Mouse (Mus musculus): ENCODE results near the gene Tcp11l1.
A peak's percentile ranks its signal among the peaks of the same experiment; 100 is the strongest.

The Tcp11l1 gene

GRCm38 (mm10) chr2:104711585-104712485, at the start of gene Tcp11l1:
Gene Tcp11l1 (minus strand): TSS chr2:104712169.
- peak; percentile 66 for DNase-seq

DNA sequence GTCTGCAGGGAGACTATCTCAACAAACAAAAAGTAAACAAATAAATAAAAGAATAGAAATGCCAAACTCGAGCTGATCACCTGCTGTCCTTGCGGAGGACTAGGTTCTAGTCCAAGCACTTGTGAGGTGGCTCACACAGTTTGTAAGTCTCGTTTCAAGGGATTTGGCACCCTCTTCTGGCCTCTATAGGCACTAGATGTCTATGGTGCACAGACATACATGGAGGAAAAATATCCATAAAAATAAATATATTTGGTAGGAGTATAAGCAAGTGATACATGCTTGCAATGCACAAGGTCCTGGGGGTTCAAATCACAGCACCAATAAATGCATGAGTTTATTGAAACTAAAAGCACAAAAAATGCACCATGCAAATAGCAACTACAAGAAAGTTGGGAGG, 38.6 kb upstream of the Tcp11l1 start:
- DNase-seq, result no peak

DNA sequence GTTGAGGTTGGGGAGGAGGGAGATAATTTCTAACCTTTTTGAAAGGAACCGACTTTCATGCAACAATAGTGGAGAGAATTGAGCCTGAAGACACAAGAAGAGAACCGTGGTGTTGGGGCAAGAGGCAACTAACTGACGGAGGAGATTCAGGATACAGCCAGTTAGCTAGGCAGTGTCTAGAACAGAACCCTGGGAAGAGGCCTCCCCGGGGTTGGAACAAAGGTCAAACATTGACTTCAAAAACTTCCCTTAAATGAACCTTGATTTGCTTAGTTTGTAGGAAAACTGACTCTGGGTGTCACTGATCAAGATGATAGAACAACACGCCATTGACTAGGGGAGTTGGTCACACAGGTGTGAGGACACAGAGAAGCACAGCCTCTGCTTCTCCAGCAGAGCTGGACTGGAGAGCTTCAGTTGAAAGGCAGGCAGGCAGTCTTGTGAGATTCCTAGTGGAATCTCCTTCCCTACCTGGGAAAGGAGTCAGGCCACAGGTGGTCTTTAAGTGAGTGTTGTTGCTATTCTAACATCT, 36.7 kb upstream of the Tcp11l1 start:
- DNase-seq, result no peak

DNA sequence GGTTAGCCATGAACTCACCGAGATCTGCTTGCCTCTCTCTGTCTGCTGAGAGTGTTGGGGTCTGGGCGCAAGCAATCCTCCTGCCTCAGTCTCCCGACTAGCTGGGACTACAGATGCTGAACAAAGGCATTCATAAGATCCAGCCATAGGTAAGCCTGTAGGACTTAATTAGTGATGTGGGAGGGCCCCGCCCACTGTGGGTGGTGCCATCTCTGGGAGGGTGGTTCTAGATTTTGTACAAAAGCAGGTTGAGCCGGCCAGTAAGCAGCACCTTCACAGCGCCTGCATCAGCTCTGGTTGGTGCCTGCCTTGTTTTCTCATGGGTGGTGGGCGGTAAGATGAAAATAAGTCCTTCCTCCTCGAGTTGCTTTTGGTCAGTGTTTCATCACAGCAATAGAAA, 34.3 kb upstream of the Tcp11l1 start:
- no peak for DNase-seq

DNA sequence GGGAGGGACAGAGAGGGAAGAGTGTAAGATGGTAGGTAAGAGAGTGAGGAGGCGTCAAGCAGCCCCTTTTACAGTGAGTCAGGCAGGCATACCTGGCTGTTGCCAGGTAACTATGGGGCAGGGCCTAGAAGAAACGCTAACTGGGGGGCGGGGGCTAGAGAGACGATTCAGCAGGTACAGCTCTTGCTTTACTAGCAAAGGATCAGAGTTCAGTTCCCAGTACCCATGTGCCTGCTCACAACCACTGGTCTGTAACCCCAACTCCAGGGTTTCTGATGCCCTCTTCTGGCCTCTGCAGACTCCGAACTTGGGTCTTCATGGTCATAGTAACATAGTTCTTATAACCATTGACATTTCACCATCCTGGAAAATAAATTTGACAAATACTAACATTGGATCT, 32.0 kb upstream of the Tcp11l1 start:
- no peak for DNase-seq

DNA sequence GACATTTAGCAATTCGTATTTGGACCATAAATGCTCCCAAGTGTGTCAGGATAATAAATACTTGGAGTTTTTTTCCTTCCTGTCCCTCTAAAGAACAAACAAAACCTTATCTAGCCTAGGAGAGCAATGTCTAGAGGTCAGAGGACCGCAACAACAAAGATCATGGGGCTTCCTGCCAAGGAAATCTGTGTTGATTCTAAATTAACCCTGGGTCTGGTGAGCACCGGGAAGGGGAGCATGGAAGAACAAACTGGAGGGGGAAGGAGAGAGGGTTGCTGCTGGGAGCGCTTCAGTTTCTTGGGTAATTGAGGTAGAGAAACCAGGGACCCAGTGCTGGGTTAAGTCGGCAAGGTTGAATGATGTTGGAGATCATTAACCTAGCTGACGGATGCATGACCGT, 31.2 kb upstream of the Tcp11l1 start:
- no peak for DNase-seq

GRCm38 (mm10) chr2:104742741-104743064, 30.7 kb upstream of the Tcp11l1 start, which contains the start of gene Depdc7:
Gene Depdc7 (minus strand): TSS chr2:104742878.
- DNase-seq, result peak; percentile 79

- DNase-seq, result no peak
These were observed 30.1 kb upstream of the Tcp11l1 start for GRCm38 (mm10) chr2:104741896-104742740.

DNA sequence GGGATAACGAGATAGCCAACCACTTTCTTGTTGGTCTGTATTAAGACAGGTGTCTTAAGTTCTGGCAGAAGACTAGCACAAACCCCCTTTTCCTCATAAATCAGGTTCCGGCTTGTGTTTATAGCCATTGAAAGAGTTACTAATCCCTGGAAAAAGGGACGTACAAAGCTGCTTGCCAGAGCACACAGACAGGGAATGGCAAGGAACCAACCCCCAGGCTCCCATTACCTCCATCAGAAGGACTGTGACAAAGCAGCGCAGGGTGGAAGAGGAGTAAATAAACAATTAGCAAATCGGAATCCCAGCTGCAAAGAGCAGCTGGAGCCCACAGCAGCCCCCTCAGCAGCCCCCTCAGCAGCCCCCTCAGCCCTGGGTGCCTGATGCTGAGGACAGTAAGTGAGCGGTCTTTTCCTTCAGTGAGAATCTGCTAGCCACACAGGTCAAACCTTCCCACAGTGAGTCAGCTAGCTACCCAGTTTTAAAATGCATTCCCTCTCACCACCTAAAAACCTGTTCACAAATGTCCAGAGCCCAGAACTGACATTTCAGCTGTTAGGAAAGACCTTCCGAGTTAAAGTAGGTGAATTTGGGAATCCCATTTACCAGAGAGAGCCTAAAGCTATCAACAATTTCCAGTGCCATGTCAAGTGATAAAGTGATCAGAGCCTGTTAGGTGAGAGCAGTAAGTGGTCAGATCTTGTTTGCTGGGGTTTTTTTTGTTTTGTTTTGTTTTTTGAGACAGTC, 29.2 kb upstream of the Tcp11l1 start:
- DNase-seq, result no peak

DNA sequence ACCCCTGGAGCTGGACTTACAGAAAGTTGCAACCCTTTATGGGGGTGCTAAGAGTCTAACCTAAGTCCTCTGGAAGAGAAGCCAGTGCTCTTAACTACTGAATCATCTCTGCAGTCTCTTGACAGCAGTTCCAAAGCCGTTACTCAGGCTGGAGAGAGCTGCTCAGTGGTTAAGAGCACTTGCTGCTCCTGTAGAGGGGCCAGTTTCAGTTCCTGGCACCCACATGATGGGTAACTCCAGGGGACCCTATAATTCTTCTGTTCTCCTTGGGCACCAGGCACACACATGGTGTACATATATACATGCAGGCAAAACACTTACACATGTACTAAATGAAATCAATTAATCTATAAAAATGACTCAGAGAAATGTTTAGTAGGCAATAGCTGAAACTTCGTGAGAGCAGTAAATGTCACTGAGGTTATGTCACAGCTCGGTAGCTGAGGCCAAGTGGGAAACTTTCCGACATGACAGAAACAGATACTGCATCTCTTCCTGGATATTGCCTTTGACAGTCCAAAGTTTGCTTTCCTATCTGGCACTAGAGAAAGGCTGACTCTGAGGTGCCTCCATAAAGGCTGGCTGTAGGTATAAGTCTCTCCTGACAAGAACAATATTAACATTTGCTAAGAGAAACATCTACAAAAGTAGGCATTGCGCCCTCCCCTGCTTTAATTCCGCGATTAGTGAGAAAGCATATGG, 28.4 kb upstream of the Tcp11l1 start:
- no peak for DNase-seq

DNA sequence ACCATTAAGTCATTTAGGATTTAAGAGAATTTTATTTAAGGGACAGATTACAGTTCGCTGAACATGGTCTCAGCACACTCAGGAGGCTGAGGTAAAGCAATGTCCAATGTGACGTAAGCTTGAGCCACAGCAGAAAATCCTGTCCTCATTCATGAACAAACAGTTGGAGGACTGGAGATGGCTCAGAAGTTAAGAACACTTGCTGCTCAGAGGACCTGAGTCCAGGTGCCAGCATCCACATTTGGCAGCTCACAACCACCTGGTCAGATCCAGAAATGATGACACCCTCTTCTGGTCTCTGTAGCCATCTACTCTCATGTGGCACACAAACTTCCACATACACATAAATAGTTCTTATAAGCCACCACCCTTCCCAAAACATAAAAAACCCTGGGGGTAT, 27.7 kb upstream of the Tcp11l1 start:
- DNase-seq, result no peak

GRCm38 (mm10) chr2:104736241-104736640, 24.3 kb upstream of the Tcp11l1 start:
- DNase-seq, result no peak

- DNase-seq, result no peak
These were observed 20.7 kb upstream of the Tcp11l1 start for GRCm38 (mm10) chr2:104732562-104733256.

- no peak for DNase-seq
These were observed 20.1 kb upstream of the Tcp11l1 start for GRCm38 (mm10) chr2:104732033-104732444.

- no peak for DNase-seq
These were observed 15.4 kb upstream of the Tcp11l1 start for GRCm38 (mm10) chr2:104727369-104727768.

- DNase-seq, result no peak
These were observed 10.1 kb upstream of the Tcp11l1 start for GRCm38 (mm10) chr2:104722021-104722420.

DNA sequence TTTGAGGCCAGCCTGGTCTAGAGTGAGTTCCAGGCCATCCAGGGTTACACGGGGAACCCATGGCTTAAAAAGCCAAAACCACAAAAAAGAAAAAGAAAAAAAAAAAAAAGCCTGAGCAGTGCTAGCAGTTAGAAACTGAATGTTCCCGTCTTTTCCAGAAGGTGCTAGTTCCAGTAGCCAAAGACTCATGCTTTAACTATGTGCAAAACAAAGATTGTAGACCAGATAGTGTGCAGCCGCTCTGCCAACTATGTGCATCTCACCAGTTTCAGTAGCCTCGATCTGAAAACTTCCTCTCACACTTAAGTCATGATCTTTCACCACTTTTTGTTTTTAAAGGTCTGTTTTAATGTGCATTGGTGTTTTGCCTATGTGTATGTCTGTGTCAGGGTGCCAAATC, 5.9 kb upstream of the Tcp11l1 start:
- DNase-seq, result no peak

- DNase-seq, result no peak
These were observed 5.3 kb upstream of the Tcp11l1 start for GRCm38 (mm10) chr2:104717231-104717735.

- no peak for DNase-seq
These were observed 4.3 kb upstream of the Tcp11l1 start, which contains the start of gene Pin1rt1 for GRCm38 (mm10) chr2:104716279-104716678. Gene Pin1rt1 (minus strand): TSS chr2:104716379.

GRCm38 (mm10) chr2:104714254-104714691, 2.3 kb upstream of the Tcp11l1 start:
- peak; percentile 60 for DNase-seq

- DNase-seq, result no peak
These were observed 479 bp upstream of the Tcp11l1 start for GRCm38 (mm10) chr2:104712486-104712809.

Data from cerebellum, adult 11 months (tissue).